Mouse (Mus musculus) CD4-positive, CD25-positive, alpha-beta regulatory T cell, adult 9 weeks (primary cell): ENCODE results near the gene Gm21887. TPM values are rescaled to one million over a fixed set of nuclear protein-coding genes. Genes with fewer than 3 reads are reported as not detected.

ENCODE experiments used
- polyA plus RNA-seq: library from polyadenylated mRNA; unstranded; fragments of 100-300 nt; shearing (Covaris generic); gene quantifications from one replicate; pipeline ENCODE4 v1.2.1, GENCODE M21; 2017

The Gm21887 gene
- polyA plus RNA-seq = 40.0 TPM

GRCm38 (mm10) chrX:170009016-170009750 is at the start of gene Gm21887:
TSS of gene Gm21887 (plus strand) at chrX:170009659.

Other genes with a start within 250 kb of the Gm21887 start
- not detected for gene 4933400A11Rik, start 230.0 kb upstream of the Gm21887 start, polyA plus RNA-seq